Mouse (Mus musculus): Measurements from ENCODE around the gene Nup205.

DNA sequence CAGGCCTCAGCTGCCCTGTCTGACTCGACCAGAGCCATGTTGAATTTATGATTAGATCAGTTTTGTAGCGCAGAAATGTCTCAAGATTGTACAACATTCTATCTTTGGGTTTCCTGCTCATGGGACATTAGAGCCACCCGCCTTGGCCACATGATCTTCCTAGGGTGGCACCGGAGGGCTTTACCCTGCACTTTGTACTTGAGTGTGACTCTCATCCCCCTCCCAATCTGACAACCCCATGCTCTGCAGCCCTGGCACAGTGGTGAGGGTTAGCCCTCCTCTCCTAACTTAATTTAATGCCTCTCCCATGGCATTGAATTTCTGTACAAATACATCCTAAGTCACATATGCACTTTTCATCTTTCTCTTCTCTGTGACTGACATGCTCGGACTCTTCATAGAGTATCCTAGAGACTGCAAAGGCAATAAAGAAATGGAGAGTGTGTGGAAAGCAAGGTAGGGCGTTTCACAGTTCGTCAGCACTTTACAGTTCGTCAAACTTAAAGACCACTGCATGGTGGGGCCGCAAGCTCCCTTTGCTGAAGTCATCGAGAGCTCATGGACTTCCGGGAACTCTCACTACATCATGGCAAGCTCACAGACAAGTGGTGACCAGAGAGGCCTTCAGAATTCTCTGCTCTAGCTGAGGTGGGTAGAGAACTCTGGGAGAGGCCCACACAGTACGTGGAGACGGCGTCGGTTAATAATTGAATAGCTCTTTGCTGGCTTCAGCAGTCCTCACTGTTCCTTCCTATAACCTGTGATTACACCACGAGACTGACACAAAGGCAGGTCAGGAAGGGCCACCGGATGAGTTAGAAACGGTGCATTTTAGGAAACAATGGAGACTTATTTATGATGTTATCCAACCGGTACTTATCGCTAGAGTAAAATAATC lies 94.9 kb downstream of the Nup205 start:
- no peak for TF ChIP-seq POLR2A (IDR thresholded peaks at IDR 0.05; ENCODE audit: insufficient read length, low read depth)
- no peak for TF ChIP-seq MAX (IDR thresholded peaks at IDR 0.05; ENCODE audit: low read depth)
- TF ChIP-seq TCF12 (IDR thresholded peaks at IDR 0.05; ENCODE audit: insufficient read depth, poor library complexity, severe bottlenecking), result no peak
- TF ChIP-seq MYOG (IDR thresholded peaks at IDR 0.05; ENCODE audit: control insufficient read depth in 1 of 3, insufficient read depth in 1 of 3, insufficient read length in 2 of 3, low read depth in 2 of 3), result no peak
- TF ChIP-seq USF1 (IDR thresholded peaks at IDR 0.05; ENCODE audit: low read depth), result no peak
- no peak for TF ChIP-seq POLR2AphosphoS2 (IDR thresholded peaks at IDR 0.05; ENCODE audit: insufficient read length, low read depth)
- no peak for TF ChIP-seq REST (IDR thresholded peaks at IDR 0.05; ENCODE audit: insufficient read depth, insufficient read length)
- TF ChIP-seq E2F4 (IDR thresholded peaks at IDR 0.05; ENCODE audit: insufficient read depth), result no peak
- TF ChIP-seq TCF3 (IDR thresholded peaks at IDR 0.05; ENCODE audit: insufficient read length, low read depth), result no peak
